Mouse (Mus musculus) liver, embryonic 11.5 days (tissue): ENCODE measurements around the gene Agfg2. TPM values are rescaled to one million over a fixed set of nuclear protein-coding genes. Genes with fewer than 3 reads are reported as not detected.
"Not testable (repeated sequence)": the region's sequence is repeated elsewhere in the genome, so short reads cannot be mapped to it uniquely, and the experiment has no call there.

Experiments
- ATAC-seq: fragments of 200-750 bp; cut with Nextera tagmentation; replicated peaks from 2 replicates; pipeline ENCODE4 v1.8.0; 2017; ENCODE audit warnings: moderate number of reproducible peaks, mild to moderate bottlenecking, moderate TSS enrichment, moderate library complexity; ENCODE audit not compliant: low FRiP score
- DNase-seq: peaks from one replicate; pipeline ENCODE4 v3.0.0-alpha.2; 2017; ENCODE audit warnings: low spot score
- H3K27ac ChIP-seq: fragments of 300-500 bp; sonication (generic); 2 replicates; pipeline ENCODE4 v1.5.1; 2014; ENCODE audit warnings: mild to moderate bottlenecking, low read depth, low read length, control low read depth
- H3K27me3 ChIP-seq: fragments of 300-500 bp; sonication (generic); replicated peaks from 2 replicates; pipeline ENCODE4 v1.6.1; 2014; ENCODE audit warnings: low read length, mixed read lengths; ENCODE audit not compliant: control insufficient read depth, insufficient read depth
- H3K36me3 ChIP-seq: fragments of 300-500 bp; sonication (generic); 2 replicates; pipeline ENCODE4 v1.6.1; 2014; ENCODE audit warnings: mild to moderate bottlenecking, low read length, moderate library complexity, mixed read lengths; ENCODE audit not compliant: control insufficient read depth, insufficient read depth
- H3K4me1 ChIP-seq: fragments of 300-500 bp; sonication (generic); replicated peaks from 2 replicates; pipeline ENCODE4 v1.6.1; 2014; ENCODE audit warnings: low read length, mixed read lengths; ENCODE audit not compliant: control insufficient read depth, insufficient read depth
- H3K4me2 ChIP-seq: fragments of 300-500 bp; sonication (generic); 2 replicates; pipeline ENCODE4 v1.6.1; 2014; ENCODE audit warnings: mild to moderate bottlenecking, control low read depth, moderate library complexity
- H3K4me3 ChIP-seq: fragments of 300-500 bp; sonication (generic); 2 replicates; pipeline ENCODE4 v1.5.1; 2014; ENCODE audit warnings: low read depth, low read length, control low read depth
- H3K9ac ChIP-seq: fragments of 300-500 bp; sonication (generic); 2 replicates; pipeline ENCODE4 v1.6.1; 2014; ENCODE audit warnings: low read depth, low read length, control low read depth
- H3K9me3 ChIP-seq: fragments of 300-500 bp; sonication (generic); 2 replicates; pipeline ENCODE4 v1.6.1; 2016; ENCODE audit warnings: low read length, inconsistent platforms, mixed read lengths; ENCODE audit not compliant: control insufficient read depth
- WGBS: fragments of 180-500 bp; shearing (Covaris S2); extraction: QIAGEN DNeasy Blood & Tissue Kit; methylation state at CpG from one replicate; pipeline ENCODE4 v1.1.7; 2014; 5-methylcytosine and 5-hydroxymethylcytosine counted together
- polyA plus RNA-seq: library from polyadenylated mRNA; unstranded; fragments of >200 nt; fragmentation: Nextera tagmentation; extraction: Ambion mirVana; gene quantifications from 2 replicates; pipeline ENCODE4 v1.2.1, GENCODE M21; 2014

The Agfg2 gene
- polyA plus RNA-seq, 1 experiment from 2014 or later = 32.4 TPM

- no peaks in the 10 kb centered on the region for H3K9me3 ChIP-seq
- H3K27me3 ChIP-seq = no peaks in the 10 kb centered on the region
- H3K27ac ChIP-seq = peak overlapping the region; percentile 98
- H3K9ac ChIP-seq = peak overlapping the region; percentile 57
- peaks cover 6% of the 10 kb centered on the region; the same call in 1 of the 2 replicates for H3K36me3 ChIP-seq
- H3K4me3 ChIP-seq = peak overlapping the region; percentile 81
- H3K4me1 ChIP-seq = peaks cover 24% of the 10 kb centered on the region
- peak overlapping the region; percentile 96 for H3K4me2 ChIP-seq
- ATAC-seq = no peak
- no peak for DNase-seq
- WGBS = 24% methylated on average over 3 of the region's 3 CpGs
Observed at GRCm38 (mm10) chr5:137630602-137631001, 53.9 kb downstream of the Agfg2 start.

GRCm38 (mm10) chr5:137629906-137630545 is 54.5 kb downstream of the Agfg2 start:
- Histone ChIP-seq H3K9ac (peak overlapping the region; percentile 86), H3K4me2 (peak overlapping the region; percentile 96), H3K9me3 (no peaks in the 10 kb centered on the region), H3K4me3 (peak overlapping the region; percentile 81), H3K27ac (peak overlapping the region; percentile 98), H3K27me3 (no peaks in the 10 kb centered on the region), H3K36me3 (peaks cover 6% of the 10 kb centered on the region; the same call in 1 of the 2 replicates), H3K4me1 (peaks cover 24% of the 10 kb centered on the region)
- whole genome bisulfite sequencing = 15% methylated on average over 6 of the region's 6 CpGs
- DNase-seq (no peak), ATAC-seq (no peak)

GRCm38 (mm10) chr5:137629306-137629721 is 55.2 kb downstream of the Agfg2 start:
- WGBS = 0% methylated on average over 23 of the region's 23 CpGs
- Histone ChIP-seq H3K4me3 (peak overlapping the region; percentile 81), H3K27ac (peak overlapping the region; percentile 98), H3K27me3 (no peaks in the 10 kb centered on the region), H3K4me1 (peaks cover 30% of the 10 kb centered on the region), H3K9me3 (no peaks in the 10 kb centered on the region), H3K4me2 (peak overlapping the region; percentile 96), H3K36me3 (peaks cover 6% of the 10 kb centered on the region; the same call in 1 of the 2 replicates), H3K9ac (peak overlapping the region; percentile 86)
- DNase-seq = no peak
- ATAC-seq = peak; percentile 39

DNA sequence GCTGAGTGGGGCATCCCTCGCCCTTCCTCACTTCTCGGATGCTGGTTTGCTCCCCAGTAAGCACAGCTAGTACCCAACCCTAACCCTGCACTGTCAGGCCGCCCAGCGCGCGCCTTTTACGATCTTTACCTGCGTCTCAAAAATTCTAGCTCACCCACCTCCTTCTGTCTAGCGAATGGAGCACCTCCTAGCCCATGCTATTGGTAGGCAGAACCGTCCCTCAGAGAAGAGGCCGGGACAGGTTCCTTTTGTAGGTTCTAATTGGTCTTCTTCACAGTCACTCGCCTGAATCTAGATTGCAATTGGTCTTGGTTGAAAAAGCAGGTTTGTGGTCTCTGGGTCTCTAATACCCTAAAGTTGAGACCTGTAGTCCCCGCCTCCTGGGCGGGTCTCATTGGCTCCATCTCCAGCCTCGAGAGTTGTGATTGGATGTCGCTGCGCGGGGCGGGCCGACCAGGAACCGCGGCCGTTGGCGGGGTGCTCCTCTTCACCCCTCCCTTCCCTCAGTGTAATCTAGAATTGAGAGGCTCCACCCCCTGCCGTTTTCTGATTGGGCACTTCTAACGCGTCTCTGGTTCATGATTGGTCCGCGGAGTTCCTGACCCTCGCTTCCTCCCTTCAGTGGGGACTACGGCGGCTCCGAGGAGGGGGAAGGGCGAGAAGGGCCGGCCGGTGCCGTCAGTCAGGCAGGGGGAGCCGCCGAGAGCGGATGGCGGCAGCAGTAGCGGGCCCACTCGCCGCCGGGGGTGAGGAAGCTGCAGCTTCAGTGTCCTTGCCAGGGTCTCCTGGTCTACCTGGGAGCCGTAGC is 55.8 kb downstream of the Agfg2 start, which contains the start of the genes Fbxo24, Lrch4 and Gm20605:
Gene Fbxo24 (minus strand): TSS at position 505 of the 808 bp plus-strand sequence.
Gene Lrch4 (plus strand): TSS at position 624 of the 808 bp plus-strand sequence.
Gene Gm20605 (plus strand): TSS at position 678 of the 808 bp plus-strand sequence.
- Histone ChIP-seq H3K4me2 (peak within 1 kb of the TSS; percentile 96), H3K9me3 (no peaks in the 10 kb centered on the region), H3K4me1 (peaks cover 30% of the 10 kb centered on the region), H3K27ac (peak within 1 kb of the TSS; percentile 98), H3K4me3 (peak within 1 kb of the TSS; percentile 81), H3K27me3 (no peaks in the 10 kb centered on the region), H3K9ac (peak within 1 kb of the TSS; percentile 86), H3K36me3 (peaks cover under 1% of the 10 kb centered on the region; the same call in 1 of the 2 replicates)
- WGBS = under 1% methylated on average over 46 of the region's 46 CpGs
- DNase-seq (peak; percentile 97), ATAC-seq (peak; percentile 95)

GRCm38 (mm10) chr5:137627991-137628390 is 56.5 kb downstream of the Agfg2 start:
- H3K4me2 ChIP-seq = peak overlapping the region; percentile 72
- DNase-seq = no peak
- peak overlapping the region; percentile 55 for H3K4me3 ChIP-seq
- H3K9ac ChIP-seq = peak overlapping the region; percentile 80
- H3K27ac ChIP-seq = peak overlapping the region; percentile 57
- H3K27me3 ChIP-seq = no peaks in the 10 kb centered on the region
- WGBS = 3% methylated on average over 9 of the region's 9 CpGs
- peaks cover 30% of the 10 kb centered on the region for H3K4me1 ChIP-seq
- ATAC-seq = no peak
- H3K9me3 ChIP-seq = no peaks in the 10 kb centered on the region
- no peaks in the 10 kb centered on the region for H3K36me3 ChIP-seq

DNA sequence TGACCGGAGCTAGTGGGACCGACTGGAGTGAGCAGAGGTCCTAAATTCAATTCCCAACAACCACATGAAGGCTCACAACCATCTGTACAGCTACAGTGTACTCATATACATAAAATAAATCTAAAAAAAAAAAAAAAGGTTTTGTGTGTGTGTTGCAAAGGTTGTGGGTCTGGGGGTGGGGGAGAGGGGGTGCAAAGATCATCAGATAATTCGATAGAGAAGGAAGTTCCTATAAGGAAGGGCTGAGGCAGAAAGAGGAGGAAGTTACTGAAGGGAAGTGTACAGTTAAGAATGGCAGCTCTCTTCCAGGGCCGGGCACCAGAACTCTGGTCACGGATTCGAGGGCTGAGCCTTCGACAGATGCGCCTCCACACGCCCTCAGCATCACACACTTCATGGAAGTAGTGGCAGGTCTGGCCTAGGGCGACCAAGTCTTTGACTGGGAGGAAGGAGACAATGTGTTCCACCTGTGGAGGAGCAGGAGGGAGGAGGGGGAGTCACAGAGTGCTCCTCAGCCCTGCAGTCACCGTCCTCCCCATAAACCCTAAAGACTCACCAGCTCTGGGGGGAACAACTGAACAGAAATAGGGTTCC is 60.5 kb downstream of the Agfg2 start:
- DNase-seq (no peak), ATAC-seq (no peak)
- 61% methylated on average over 11 of the region's 11 CpGs for WGBS

DNA sequence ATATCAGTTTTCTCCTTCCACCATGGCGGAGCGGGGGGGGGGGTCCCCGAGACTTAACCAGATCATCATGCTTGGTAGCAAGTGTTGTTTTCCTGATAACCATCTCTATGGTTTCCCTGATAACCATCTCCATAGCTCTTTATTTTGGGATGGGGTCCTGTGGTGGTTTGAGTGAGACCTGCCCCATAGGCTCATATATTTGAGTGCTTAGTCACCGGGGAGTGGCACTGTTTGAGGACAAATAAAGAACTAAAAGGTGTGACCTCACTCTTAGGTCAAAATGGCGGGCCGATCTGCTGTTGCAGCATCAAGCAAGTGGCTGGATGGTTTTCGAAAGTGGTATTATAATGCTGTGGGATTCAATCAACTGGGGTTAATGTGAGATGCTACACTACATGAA is 69.2 kb downstream of the Agfg2 start:
- H3K4me1 ChIP-seq = peaks cover 13% of the 10 kb centered on the region
- DNase-seq (no peak), ATAC-seq (no peak)
- H3K36me3 ChIP-seq = no peaks in the 10 kb centered on the region
- H3K27ac ChIP-seq = no peak overlapping the region
- H3K4me2 ChIP-seq = no peak overlapping the region
- no peak overlapping the region for H3K4me3 ChIP-seq
- WGBS = 80% methylated on average over 7 of the region's 7 CpGs
- H3K9ac ChIP-seq = no peak overlapping the region
- H3K27me3 ChIP-seq = no peaks in the 10 kb centered on the region; the same call in 1 of the 2 replicates
- no peaks in the 10 kb centered on the region for H3K9me3 ChIP-seq

More for the DNA sequence above, 60.5 kb downstream of the Agfg2 start:
- no peak overlapping the region for H3K4me3 ChIP-seq
- no peak overlapping the region for H3K4me2 ChIP-seq
- no peaks in the 10 kb centered on the region for H3K36me3 ChIP-seq
- H3K4me1 ChIP-seq = peaks cover 5% of the 10 kb centered on the region; the same call in 1 of the 2 replicates
- no peak overlapping the region for H3K27ac ChIP-seq
- H3K9ac ChIP-seq = no peak overlapping the region
- no peaks in the 10 kb centered on the region for H3K9me3 ChIP-seq
- no peaks in the 10 kb centered on the region for H3K27me3 ChIP-seq

DNA sequence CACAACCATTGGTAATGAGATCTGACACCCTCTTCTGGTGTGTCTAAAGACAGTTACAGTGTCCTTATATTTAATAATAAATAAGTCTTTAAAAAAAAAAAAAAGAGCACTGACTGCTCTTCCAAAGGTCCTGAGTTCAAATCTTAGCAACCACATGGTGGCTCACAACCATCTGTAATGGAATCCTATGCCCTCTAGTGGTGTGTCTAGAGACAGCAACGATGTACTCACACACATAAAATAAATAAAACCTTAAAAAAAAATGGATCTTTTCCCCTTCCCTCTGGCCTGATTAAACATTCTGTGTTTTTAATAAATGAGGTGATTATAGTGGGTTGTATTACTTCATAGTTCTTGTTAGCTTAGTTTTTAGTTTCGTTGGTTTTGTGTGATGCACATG is 69.6 kb downstream of the Agfg2 start:
- H3K9ac ChIP-seq, H3K36me3 ChIP-seq, H3K4me2 ChIP-seq, H3K27me3 ChIP-seq, H3K4me3 ChIP-seq, DNase-seq, H3K9me3 ChIP-seq, H3K27ac ChIP-seq, ATAC-seq: not testable (repeated sequence)
- H3K4me1 ChIP-seq = peaks cover 13% of the 10 kb centered on the region
- 86% methylated on average over 2 of the region's 2 CpGs for WGBS
